Mouse (Mus musculus): Measurements from ENCODE around the gene A230050P20Rik. TPM values are rescaled to one million over a fixed set of nuclear protein-coding genes. Genes with fewer than 3 reads are reported as not detected.
A peak's percentile ranks its signal among the peaks of the same experiment; 100 is the strongest.

A230050P20Rik gene
- polyA plus RNA-seq, 1 experiment from 2014 or later = 3.1 TPM

DNA sequence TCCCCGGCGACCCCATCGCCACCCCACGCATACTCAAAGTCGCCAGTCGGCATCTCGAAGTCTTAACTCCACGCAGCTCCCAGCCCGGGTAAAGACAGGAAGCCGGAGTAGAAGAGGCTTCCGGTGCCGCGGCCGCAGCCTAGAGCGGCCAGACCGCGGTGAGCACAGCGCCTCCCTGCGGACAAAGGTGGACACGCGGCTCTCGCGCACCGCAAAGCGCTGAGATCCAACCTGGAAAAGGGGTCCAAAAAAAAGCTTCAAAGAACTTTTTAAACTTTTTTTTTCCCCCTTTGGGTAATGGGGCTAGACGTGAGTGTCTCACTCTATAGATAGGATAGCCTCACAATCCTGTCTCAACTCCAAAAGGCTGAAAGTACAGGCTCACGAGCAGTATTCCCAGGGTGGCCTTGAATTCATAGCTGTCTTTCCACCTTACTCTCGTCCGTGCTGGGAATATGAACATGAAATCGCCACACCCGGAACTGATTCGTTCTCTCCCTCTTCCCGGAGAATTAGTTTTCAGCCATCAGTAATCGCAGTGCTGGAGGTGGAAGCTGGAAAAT lies 30.1 kb downstream of the A230050P20Rik start, which contains the start of gene Eif3g:
TSS of gene Eif3g (minus strand) at position 113 of the 563 bp plus-strand sequence.
- H3K4me1 ChIP-seq (replicated peaks) = peaks cover 11% of the 10 kb centered on the region
- 4% methylated on average over 34 of the region's 34 CpGs for WGBS
- H3K36me3 ChIP-seq = peaks cover 38% of the 10 kb centered on the region
- peak within 1 kb of the TSS; percentile 67; the same call in 1 of the 2 replicates for H3K27ac ChIP-seq
- no peaks in the 10 kb centered on the region for H3K27me3 ChIP-seq
- peak within 1 kb of the TSS; percentile 97 for H3K4me2 ChIP-seq
- no peaks in the 10 kb centered on the region for H3K9me3 ChIP-seq
- peak; percentile 79 for ATAC-seq (ENCODE audit: insufficient number of reproducible peaks, insufficient read depth, low FRiP score, low TSS enrichment, low read depth)
- H3K4me3 ChIP-seq (replicated peaks) = peak within 1 kb of the TSS; percentile 98
- peak within 1 kb of the TSS; percentile 94 for H3K9ac ChIP-seq (replicated peaks)

DNA sequence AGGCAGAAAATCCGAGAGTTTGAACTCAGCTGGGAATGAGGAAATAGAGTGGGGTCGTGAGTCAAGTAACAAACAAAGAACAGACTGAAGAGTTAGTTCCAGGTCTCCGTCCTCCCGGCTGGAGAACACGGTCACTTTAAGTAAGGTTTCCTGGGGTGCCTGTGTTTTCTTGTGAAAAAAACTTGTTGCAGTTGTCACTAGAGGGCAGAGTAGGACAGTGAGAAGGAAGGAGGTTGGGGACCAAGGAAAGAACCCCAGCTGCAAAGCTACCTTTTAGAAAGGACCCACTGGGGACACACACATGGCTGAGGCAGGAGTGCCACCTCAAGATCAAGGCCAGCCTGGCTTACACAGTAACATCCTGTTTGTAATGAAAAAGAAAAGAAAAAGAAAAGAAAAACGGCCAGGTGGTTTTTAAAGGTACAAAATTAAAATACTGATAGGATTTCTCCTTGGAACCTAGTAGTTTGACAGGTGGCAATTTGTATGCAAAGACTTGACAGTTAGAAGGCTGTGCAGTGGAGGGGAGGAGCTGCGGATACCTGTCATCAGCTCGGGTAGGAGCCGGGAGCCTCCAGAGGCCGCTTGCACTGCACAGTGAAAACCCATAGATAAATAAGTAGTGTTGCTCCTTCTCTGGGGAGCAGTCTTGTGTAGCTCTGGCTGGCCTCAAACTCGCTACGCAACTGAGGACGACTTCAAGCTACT lies 33.2 kb downstream of the A230050P20Rik start:
- Histone ChIP-seq H3K36me3 (peaks cover 33% of the 10 kb centered on the region), H3K27ac (no peak overlapping the region), H3K9me3 (no peaks in the 10 kb centered on the region), H3K4me3 (replicated peaks) (no peak overlapping the region), H3K4me1 (replicated peaks) (peaks cover 11% of the 10 kb centered on the region), H3K9ac (replicated peaks) (0 out of 2 replicates have a peak overlapping the region, but pooled peaks have one; percentile 8), H3K4me2 (no peak overlapping the region), H3K27me3 (no peaks in the 10 kb centered on the region)
- no peak for ATAC-seq (ENCODE audit: insufficient number of reproducible peaks, insufficient read depth, low FRiP score, low TSS enrichment, low read depth)
- WGBS = 16% methylated on average over 13 of the region's 13 CpGs

DNA sequence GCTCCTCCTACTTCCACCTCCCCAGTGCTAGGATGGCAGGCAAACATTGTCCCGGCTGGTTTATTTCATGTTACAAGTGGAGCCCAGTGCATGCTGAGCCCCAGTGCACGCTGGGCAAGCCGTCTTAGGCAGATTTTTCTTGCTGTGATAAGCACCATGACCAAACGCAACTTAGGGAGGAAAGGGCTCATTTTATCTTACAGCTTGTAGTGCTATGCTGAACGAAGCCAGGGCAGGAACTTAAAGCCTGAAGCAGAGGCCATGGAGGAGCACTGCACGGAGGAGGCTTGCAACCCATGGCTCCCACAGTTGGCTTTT lies 33.7 kb downstream of the A230050P20Rik start:
- H3K27ac ChIP-seq = no peak overlapping the region
- 38% methylated on average over 6 of the region's 6 CpGs for WGBS
- H3K9ac ChIP-seq (replicated peaks) = no peak overlapping the region
- H3K4me1 ChIP-seq (replicated peaks) = peaks cover 8% of the 10 kb centered on the region
- no peaks in the 10 kb centered on the region for H3K27me3 ChIP-seq
- no peaks in the 10 kb centered on the region for H3K9me3 ChIP-seq
- no peak overlapping the region for H3K4me2 ChIP-seq
- no peak overlapping the region for H3K4me3 ChIP-seq (replicated peaks)
- peaks cover 33% of the 10 kb centered on the region for H3K36me3 ChIP-seq
- no peak for ATAC-seq (ENCODE audit: insufficient number of reproducible peaks, insufficient read depth, low FRiP score, low TSS enrichment, low read depth)

DNA sequence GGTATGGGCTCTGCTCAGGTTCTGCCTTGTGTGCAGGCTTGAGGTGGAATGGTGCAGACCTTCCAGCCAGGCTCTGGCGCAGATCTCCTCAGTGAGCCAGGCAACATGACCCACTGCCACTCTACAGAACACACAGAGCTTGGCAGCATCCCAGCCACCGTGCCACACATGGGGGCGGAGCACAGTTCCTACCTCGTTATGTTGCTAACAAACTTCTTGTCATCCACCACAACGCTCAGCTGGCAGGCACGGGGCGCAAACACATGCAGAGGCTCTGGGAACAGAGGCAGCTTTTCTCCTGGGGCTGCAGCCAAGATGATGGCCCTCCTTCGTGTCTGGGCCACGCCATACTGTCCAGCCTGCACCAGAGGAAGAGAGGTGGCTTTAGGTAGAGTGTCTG lies 41.5 kb downstream of the A230050P20Rik start:
- WGBS = 94% methylated on average over 9 of the region's 9 CpGs
- Histone ChIP-seq H3K4me3 (replicated peaks) (no peak overlapping the region), H3K4me2 (no peak overlapping the region)

DNA sequence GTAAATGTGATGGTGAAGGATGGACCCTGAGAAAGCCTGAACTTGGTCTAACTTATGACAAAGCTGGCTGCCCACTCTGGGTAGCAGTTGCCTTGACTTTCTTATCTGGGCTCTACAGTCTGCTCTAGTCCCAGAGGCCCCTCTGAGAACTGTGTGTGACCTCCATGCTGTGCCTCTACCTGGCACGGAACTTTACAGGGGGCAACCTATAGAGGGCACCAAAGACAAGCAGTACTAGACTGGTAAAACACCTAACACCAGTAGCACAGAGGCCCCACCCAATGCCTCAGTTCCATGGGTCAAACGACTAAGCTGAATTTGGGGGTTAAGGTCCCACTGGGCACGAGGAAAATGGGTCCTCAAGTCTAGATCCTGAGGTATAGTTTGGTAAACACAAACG lies 47.7 kb downstream of the A230050P20Rik start:
- no peaks in the 10 kb centered on the region for H3K9me3 ChIP-seq
- H3K9ac ChIP-seq (replicated peaks) = no peak overlapping the region
- H3K4me3 ChIP-seq (replicated peaks) = no peak overlapping the region
- no peaks in the 10 kb centered on the region for H3K27me3 ChIP-seq
- WGBS = 80% methylated on average over 4 of the region's 4 CpGs
- H3K4me2 ChIP-seq = no peak overlapping the region
- peaks cover 99% of the 10 kb centered on the region for H3K36me3 ChIP-seq
- H3K4me1 ChIP-seq (replicated peaks) = no peaks in the 10 kb centered on the region
- ATAC-seq (ENCODE audit: insufficient number of reproducible peaks, insufficient read depth, low FRiP score, low TSS enrichment, low read depth) = no peak
- no peak overlapping the region for H3K27ac ChIP-seq

More for the DNA sequence above, 41.5 kb downstream of the A230050P20Rik start:
- Histone ChIP-seq H3K4me1 (replicated peaks) (no peaks in the 10 kb centered on the region), H3K9ac (replicated peaks) (no peak overlapping the region), H3K36me3 (peaks cover 99% of the 10 kb centered on the region), H3K27me3 (no peaks in the 10 kb centered on the region), H3K27ac (no peak overlapping the region), H3K9me3 (no peaks in the 10 kb centered on the region)
- no peak for ATAC-seq (ENCODE audit: insufficient number of reproducible peaks, insufficient read depth, low FRiP score, low TSS enrichment, low read depth)

DNA sequence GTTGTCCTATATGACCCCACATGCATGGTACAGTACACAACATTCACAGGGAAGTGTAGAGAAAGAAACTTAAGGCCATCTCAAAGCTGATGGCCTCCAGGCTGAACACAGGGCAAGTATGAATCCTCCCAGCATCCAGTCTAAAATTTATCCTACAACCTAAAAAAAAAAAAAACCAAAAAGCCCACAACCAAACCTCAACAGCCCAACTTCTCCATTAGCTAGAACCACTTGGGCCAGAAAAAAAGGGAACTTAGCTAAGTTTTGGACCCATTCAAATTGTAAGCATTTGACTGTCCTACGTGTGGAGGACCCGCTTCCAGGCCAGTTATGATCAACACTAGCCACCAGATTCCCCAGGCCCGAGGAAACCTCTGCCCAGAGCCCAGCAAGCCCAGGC lies 54.8 kb downstream of the A230050P20Rik start:
- Histone ChIP-seq H3K27me3 (no peaks in the 10 kb centered on the region), H3K4me3 (replicated peaks) (no peak overlapping the region), H3K27ac (no peak overlapping the region), H3K9ac (replicated peaks) (no peak overlapping the region), H3K36me3 (peaks cover 100% of the 10 kb centered on the region), H3K4me1 (replicated peaks) (no peaks in the 10 kb centered on the region), H3K4me2 (no peak overlapping the region), H3K9me3 (no peaks in the 10 kb centered on the region)
- no peak for ATAC-seq (ENCODE audit: insufficient number of reproducible peaks, insufficient read depth, low FRiP score, low TSS enrichment, low read depth)
- 89% methylated on average over 3 of the region's 3 CpGs for WGBS

Small RNA genes lying within 50 kb of the gene (microRNA-seq; reads per million reads assigned to microRNA genes)
- gene Mir7081 = 1.2 reads per million

Other genes starting within 250 kb of the A230050P20Rik start
- 395 and 428 TPM in 2 replicates for gene Ubl5, start 225.8 kb upstream of the A230050P20Rik start, polyA plus RNA-seq (2016; fragmentation: Nextera tagmentation; extraction: Ambion mirVana)
- 20.9 and 21.0 TPM in 2 replicates for gene Fbxl12, start 223.9 kb upstream of the A230050P20Rik start, polyA plus RNA-seq (2016; fragmentation: Nextera tagmentation; extraction: Ambion mirVana)
- gene Pin1, start 216.5 kb upstream of the A230050P20Rik start, polyA plus RNA-seq (2016; fragmentation: Nextera tagmentation; extraction: Ambion mirVana) = 52.2 and 52.7 TPM in 2 replicates
- 2.9 and 3.3 TPM in 2 replicates for gene Olfm2, start 122.3 kb upstream of the A230050P20Rik start, polyA plus RNA-seq (2016; fragmentation: Nextera tagmentation; extraction: Ambion mirVana)
- gene Col5a3, start 53.6 kb upstream of the A230050P20Rik start, polyA plus RNA-seq (2016; fragmentation: Nextera tagmentation; extraction: Ambion mirVana) = 0.28 and 0.55 TPM in 2 replicates
- not detected in 2 replicates for gene Rdh8, start 50.1 kb upstream of the A230050P20Rik start, polyA plus RNA-seq (2016; fragmentation: Nextera tagmentation; extraction: Ambion mirVana)
- 2.2 and 2.3 TPM in 2 replicates for gene Angptl6, start 11.1 kb downstream of the A230050P20Rik start, polyA plus RNA-seq (2016; fragmentation: Nextera tagmentation; extraction: Ambion mirVana)
- 78.9 and 82.1 TPM in 2 replicates for gene Ppan, start 19.5 kb downstream of the A230050P20Rik start, polyA plus RNA-seq (2016; fragmentation: Nextera tagmentation; extraction: Ambion mirVana)
- 328 and 335 TPM in 2 replicates for gene Eif3g, start 30.0 kb downstream of the A230050P20Rik start, polyA plus RNA-seq (2016; fragmentation: Nextera tagmentation; extraction: Ambion mirVana)
- gene Dnmt1, start 91.2 kb downstream of the A230050P20Rik start, polyA plus RNA-seq (2016; fragmentation: Nextera tagmentation; extraction: Ambion mirVana) = 135 and 144 TPM in 2 replicates
- gene S1pr2, start 108.1 kb downstream of the A230050P20Rik start, polyA plus RNA-seq (2016; fragmentation: Nextera tagmentation; extraction: Ambion mirVana) = 52.9 and 53.4 TPM in 2 replicates
- gene Mrpl4, start 134.1 kb downstream of the A230050P20Rik start, polyA plus RNA-seq (2016; fragmentation: Nextera tagmentation; extraction: Ambion mirVana) = 134 and 135 TPM in 2 replicates
- 8.8 and 8.9 TPM in 2 replicates for gene Icam1, start 147.3 kb downstream of the A230050P20Rik start, polyA plus RNA-seq (2016; fragmentation: Nextera tagmentation; extraction: Ambion mirVana)
- 1.9 and 2.5 TPM in 2 replicates for gene Icam4, start 160.7 kb downstream of the A230050P20Rik start, polyA plus RNA-seq (2016; fragmentation: Nextera tagmentation; extraction: Ambion mirVana)
- 0.22 TPM in 1 of 2 replicates, not detected in the other for gene Icam5, start 163.4 kb downstream of the A230050P20Rik start, polyA plus RNA-seq (2016; fragmentation: Nextera tagmentation; extraction: Ambion mirVana)
- gene Zglp1, start 198.5 kb downstream of the A230050P20Rik start, polyA plus RNA-seq (2016; fragmentation: Nextera tagmentation; extraction: Ambion mirVana) = 0.68 and 1.5 TPM in 2 replicates
- 1.2 and 1.3 TPM in 2 replicates for gene Gm49373, start 204.5 kb downstream of the A230050P20Rik start, polyA plus RNA-seq (2016; fragmentation: Nextera tagmentation; extraction: Ambion mirVana)
- 52.4 and 56.7 TPM in 2 replicates for gene Fdx1l, start 205.0 kb downstream of the A230050P20Rik start, polyA plus RNA-seq (2016; fragmentation: Nextera tagmentation; extraction: Ambion mirVana)
- gene Gm38431, start 223.4 kb downstream of the A230050P20Rik start, polyA plus RNA-seq (2016; fragmentation: Nextera tagmentation; extraction: Ambion mirVana) = 2.8 and 4.2 TPM in 2 replicates
- 60.8 and 77.0 TPM in 2 replicates for gene Raver1, start 223.4 kb downstream of the A230050P20Rik start, polyA plus RNA-seq (2016; fragmentation: Nextera tagmentation; extraction: Ambion mirVana)